In genomic region chr14:76500036-76500435, GRCm38 (mm10) we compare ENCODE assay signal across 13 mouse cellular contexts. TPM values are rescaled to one million over a fixed set of nuclear protein-coding genes. Genes with fewer than 3 reads are reported as not detected.
DNase-seq lines count a peak whose midpoint lies in the region; ATAC-seq and TF ChIP-seq lines count a peak whose summit lies in the region.
"Had no signal": no experiment of that assay in that cellular context is flagged by ENCODE, and none has a peak within 500 bp of the region (broad histone marks: within the 10 kb centered on the region; RNA-seq: fewer than 3 reads in every experiment).

No protein-coding gene starts in this region.

- WGBS in midbrain, embryonic 16.5 days = 20% methylated on average over 5 of the region's 5 CpGs

- H3K27ac ChIP-seq in left cerebral cortex, adult 2 months = peak overlapping the region; percentile 26
- H3K27ac ChIP-seq in midbrain, embryonic 16.5 days (ENCODE audit: low read length) = 0 out of 2 replicates have a peak overlapping the region, but pooled peaks have one; percentile 50
- H3K27ac ChIP-seq: limb, embryonic 13.5 days; macrophage had no signal

- DNase-seq in embryo, embryonic 10 days (ENCODE audit: low spot score) = peak; percentile 71
- no peak for DNase-seq in embryo, embryonic 9.5 days (ENCODE audit: extremely low spot score)
- no peak for DNase-seq in left cerebral cortex, adult 2 months (ENCODE audit: extremely low spot score in 1 of 2, low spot score in 2 of 2)
- DNase-seq in left cerebral cortex, postnatal 10 days (ENCODE audit: extremely low spot score in 1 of 2, low spot score in 2 of 2) = no peak
- DNase-seq in embryo, embryonic 11 days = peak; percentile 50
- DNase-seq in Muller cell, postnatal 12 days (ENCODE audit: inconsistent ontology term) = no peak
- no peak for DNase-seq in right cerebral cortex, postnatal 4 days
- DNase-seq: adrenal gland, postnatal 25 days; B cell, adult 2 months; forebrain, postnatal 0 days had no signal

- H3K9ac ChIP-seq in midbrain, embryonic 16.5 days (ENCODE audit: low read depth, low read length) = no peak overlapping the region
- H3K9ac ChIP-seq: forebrain, postnatal 0 days; limb, embryonic 13.5 days had no signal

- no peaks in the 10 kb centered on the region for H3K36me3 ChIP-seq in midbrain, embryonic 16.5 days (ENCODE audit: control insufficient read depth, insufficient read depth, low read length)
- H3K36me3 ChIP-seq: limb, embryonic 13.5 days had no signal

- no peak for ATAC-seq in midbrain, embryonic 16.5 days
- ATAC-seq: forebrain, postnatal 0 days had no signal

- no peaks in the 10 kb centered on the region for H3K9me3 ChIP-seq in midbrain, embryonic 16.5 days (replicated peaks; ENCODE audit: control insufficient read depth, low read length, poor library complexity, severe bottlenecking)
- H3K9me3 ChIP-seq: limb, embryonic 13.5 days had no signal

- peaks cover 14% of the 10 kb centered on the region for H3K4me1 ChIP-seq in midbrain, embryonic 16.5 days (ENCODE audit: control insufficient read depth, insufficient read depth, low read length)

- no peak overlapping the region for H3K4me2 ChIP-seq in midbrain, embryonic 16.5 days (ENCODE audit: low read length)
- H3K4me2 ChIP-seq: limb, embryonic 13.5 days had no signal

- TF ChIP-seq CTCF in left cerebral cortex, adult 2 months (IDR thresholded peaks at IDR 0.05) = no peak

- no peak overlapping the region for H3K4me3 ChIP-seq in left cerebral cortex, adult 2 months
- no peak overlapping the region for H3K4me3 ChIP-seq in midbrain, embryonic 16.5 days (ENCODE audit: low read depth, low read length)
- H3K4me3 ChIP-seq: limb, embryonic 13.5 days had no signal

- intact Hi-C loops in left cerebral cortex, adult 2 months (cut with DNase I) = no loop called here
- intact Hi-C loops in left cerebral cortex, postnatal 10 days (cut with DNase I) = no loop called here

- H3K27me3 ChIP-seq in midbrain, embryonic 16.5 days (ENCODE audit: control insufficient read depth, insufficient read depth, low read depth, low read length) = no peaks in the 10 kb centered on the region
- H3K27me3 ChIP-seq: limb, embryonic 13.5 days had no signal

RNA-seq across cellular contexts. Expression of gene Serp2, which starts 56.7 kb away (rescaled TPM):
- 100 to 1,000 TPM; 178 to 186 TPM for total RNA-seq in left cerebral cortex, adult 2 months (2021)
- total RNA-seq in left cerebral cortex, postnatal 10 days (2021) = 100 to 1,000 TPM; 170 to 173 TPM
- polyA plus RNA-seq in midbrain, embryonic 16.5 days (2015; fragmentation: Nextera tagmentation; extraction: Ambion mirVana) = 207 and 239 TPM in 2 replicates
- polyA plus RNA-seq: macrophage had no signal

Comparison
In these comparisons a context has a peak if more than half of its experiments do, and no peak if none do; other contexts are left out.
1. DNase-seq: peak in embryo, embryonic 10 days (single experiment) and embryo, embryonic 11 days (single experiment); none in embryo, embryonic 9.5 days (single experiment), left cerebral cortex, adult 2 months (0 of 2), left cerebral cortex, postnatal 10 days (0 of 2), Muller cell, postnatal 12 days (single experiment) and right cerebral cortex, postnatal 4 days (single experiment).